Mouse (Mus musculus) liver, postnatal 0 days (tissue): ENCODE data around the gene Map1b.

ENCODE experiments used
- CTCF ChIP-seq: sonication (generic); IDR thresholded peaks from 2 replicates; pipeline ENCODE4 v1.5.1; 2016; ENCODE audit warnings: antibody characterized with exemption, low read depth
- EP300 ChIP-seq: IDR thresholded peaks from 2 replicates; pipeline ENCODE4 v1.6.1; 2016; ENCODE audit warnings: antibody characterized with exemption, low read depth, mild to moderate bottlenecking

DNA sequence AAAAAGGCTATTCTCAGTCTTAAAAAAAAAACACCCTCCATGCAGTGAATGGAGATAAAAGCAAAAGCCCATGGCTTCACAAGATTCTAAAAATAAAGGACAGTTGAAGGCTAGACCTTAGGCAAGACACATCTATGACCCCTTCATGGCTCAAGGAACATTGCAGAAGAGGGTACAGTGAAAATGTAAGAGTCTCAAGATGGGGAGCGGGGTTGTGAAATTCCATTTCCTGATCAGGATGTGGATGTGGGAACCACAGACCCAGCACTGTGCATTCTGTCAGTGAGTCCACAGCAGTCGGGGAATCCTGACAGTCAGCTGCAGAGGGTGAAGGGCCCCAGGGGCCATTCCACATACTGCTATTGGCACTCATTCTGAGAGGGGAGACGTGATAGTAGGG, 123.2 kb downstream of the Map1b start:
- no peak for TF ChIP-seq CTCF
- TF ChIP-seq EP300: no peak
